Mouse (Mus musculus) MEL (cell line): Measurements from ENCODE around the gene Snf8. TPM values are rescaled to one million over a fixed set of nuclear protein-coding genes. Genes with fewer than 3 reads are reported as not detected.

ENCODE experiments used
- DNase-seq: peaks from one replicate; pipeline ENCODE4 v3.0.0; 2011; ENCODE audit warnings: low read depth, low spot score
- H3K27ac ChIP-seq: 2 replicates; pipeline ENCODE4 v1.5.1; 2012; ENCODE audit warnings: low read depth, mild to moderate bottlenecking, control low read depth, low read length, moderate library complexity; ENCODE audit not compliant: control insufficient read depth
- H3K27me3 ChIP-seq, 2 experiments: fragments of 150-350 bp in 1 of 2; sonication (generic) in 1 of 2; 2 replicates each; pipeline ENCODE4 v1.6.1; 2012; ENCODE audit warnings: low read length in 2 of 2, mild to moderate bottlenecking in 2 of 2, improper control_type of control experiment in 1 of 2, moderate library complexity in 1 of 2; ENCODE audit not compliant: insufficient read depth in 2 of 2, control insufficient read depth in 1 of 2
- H3K36me3 ChIP-seq, 2 experiments: 2 replicates each; pipeline ENCODE4 v1.6.1; 2012 to 2014; ENCODE audit warnings: low read length in 2 of 2, improper control_type of control experiment in 1 of 2, inconsistent platforms in 1 of 2, mild to moderate bottlenecking in 1 of 2; ENCODE audit not compliant: insufficient read depth in 2 of 2, control insufficient read depth in 1 of 2
- H3K4me1 ChIP-seq, 2 experiments: fragments of 150-350 bp in 1 of 2; sonication (generic) in 1 of 2; 2 replicates each; pipeline ENCODE4 v1.6.1; 2012; ENCODE audit warnings: low read length in 2 of 2, improper control_type of control experiment in 1 of 2, mild to moderate bottlenecking in 1 of 2; ENCODE audit not compliant: insufficient read depth in 2 of 2, control insufficient read depth in 1 of 2
- H3K4me3 ChIP-seq, 2 experiments: fragments of 150-350 bp in 1 of 2; sonication (generic) in 1 of 2; 2 replicates each; pipeline ENCODE4 v1.5.1; 2012; ENCODE audit warnings: low read depth in 2 of 2, low read length in 2 of 2, mild to moderate bottlenecking in 2 of 2, moderate library complexity in 2 of 2, control low read depth in 1 of 2, improper control_type of control experiment in 1 of 2; ENCODE audit not compliant: control insufficient read depth in 1 of 2, insufficient read depth in 1 of 2
- H3K79me2 ChIP-seq: 2 replicates; pipeline ENCODE4 v1.6.1; 2012; ENCODE audit warnings: mild to moderate bottlenecking, low read length, moderate library complexity; ENCODE audit not compliant: control insufficient read depth, poor library complexity, insufficient read depth
- H3K9ac ChIP-seq: 2 replicates; pipeline ENCODE4 v1.6.1; 2012; ENCODE audit warnings: low read depth, mild to moderate bottlenecking, control low read depth, low read length, moderate library complexity; ENCODE audit not compliant: control insufficient read depth, poor library complexity, severe bottlenecking
- H3K9me3 ChIP-seq: fragments of 150-350 bp; sonication (generic); replicated peaks from 2 replicates; pipeline ENCODE4 v1.6.1; 2012; ENCODE audit warnings: mild to moderate bottlenecking, low read length, improper control_type of control experiment, moderate library complexity; ENCODE audit not compliant: insufficient read depth
- BHLHE40 ChIP-seq: IDR thresholded peaks from 2 replicates; pipeline ENCODE4 v1.6.1; 2012; ENCODE audit warnings: low read depth, mild to moderate bottlenecking, inconsistent platforms, low read length, improper control_type of control experiment, borderline replicate concordance
- CHD1 ChIP-seq: IDR thresholded peaks from 2 replicates; pipeline ENCODE4 v1.6.1; 2012; ENCODE audit warnings: low read depth, mild to moderate bottlenecking, inconsistent platforms, low read length, improper control_type of control experiment
- CHD2 ChIP-seq: IDR thresholded peaks from 2 replicates; pipeline ENCODE4 v1.6.1; 2011; ENCODE audit warnings: low read length, improper control_type of control experiment
- CTCF ChIP-seq, 3 experiments: IDR thresholded peaks in 2 of 3; conservative IDR thresholded peaks in 1 of 3; 2 replicates each; pipeline ENCODE4 v1.5.1; 2011 to 2012; ENCODE audit warnings: low read length in 3 of 3, low read depth in 2 of 3, mild to moderate bottlenecking in 2 of 3, improper control_type of control experiment in 1 of 3, inconsistent platforms in 1 of 3, mixed read lengths in 1 of 3, moderate library complexity in 1 of 3; ENCODE audit not compliant: control insufficient read depth in 1 of 3, insufficient read depth in 1 of 3, poor library complexity in 1 of 3, severe bottlenecking in 1 of 3
- ELF1 ChIP-seq: IDR thresholded peaks from 2 replicates; pipeline ENCODE4 v1.6.1; 2014; ENCODE audit warnings: low read depth, mild to moderate bottlenecking, inconsistent platforms, low read length, improper control_type of control experiment, moderate library complexity
- EP300 ChIP-seq, 2 experiments: IDR thresholded peaks; 2 replicates each; pipeline ENCODE4 v1.6.1; 2011; ENCODE audit warnings: improper control_type of control experiment in 2 of 2, low read length in 2 of 2, low read depth in 1 of 2, mild to moderate bottlenecking in 1 of 2
- ETS1 ChIP-seq: IDR thresholded peaks from 2 replicates; pipeline ENCODE4 v1.6.1; 2012; ENCODE audit warnings: low read depth, mild to moderate bottlenecking, inconsistent platforms, low read length, improper control_type of control experiment, moderate library complexity
- GABPA ChIP-seq: IDR thresholded peaks from 2 replicates; pipeline ENCODE4 v1.6.1; 2012; ENCODE audit warnings: low read depth, mild to moderate bottlenecking, inconsistent platforms, low read length, improper control_type of control experiment, moderate library complexity
- GATA1 ChIP-seq: IDR thresholded peaks from 2 replicates; pipeline ENCODE4 v1.6.1; 2011; ENCODE audit warnings: low read depth, low read length, improper control_type of control experiment
- HCFC1 ChIP-seq: IDR thresholded peaks from 2 replicates; pipeline ENCODE4 v1.6.1; 2012; ENCODE audit warnings: low read depth, mild to moderate bottlenecking, inconsistent platforms, low read length, improper control_type of control experiment, moderate library complexity
- JUND ChIP-seq: IDR thresholded peaks from 2 replicates; pipeline ENCODE4 v1.6.1; 2011; ENCODE audit warnings: low read depth, mild to moderate bottlenecking, improper control_type of control experiment, low read length
- KAT2A ChIP-seq: conservative IDR thresholded peaks from 2 replicates; pipeline ENCODE4 v1.6.1; 2012; ENCODE audit warnings: low read depth, low read length, improper control_type of control experiment, inconsistent platforms
- MAFK ChIP-seq: IDR thresholded peaks from 2 replicates; pipeline ENCODE4 v1.6.1; 2011; ENCODE audit warnings: low read depth, mild to moderate bottlenecking, low read length, improper control_type of control experiment, borderline replicate concordance
- MAX ChIP-seq: IDR thresholded peaks from 2 replicates; pipeline ENCODE4 v1.6.1; 2011; ENCODE audit warnings: low read length, improper control_type of control experiment
- MAZ ChIP-seq: IDR thresholded peaks from 2 replicates; pipeline ENCODE4 v1.6.1; 2012; ENCODE audit warnings: low read depth, mild to moderate bottlenecking, inconsistent platforms, low read length, improper control_type of control experiment
- MEF2A ChIP-seq: IDR thresholded peaks from 2 replicates; pipeline ENCODE4 v1.6.1; 2014; ENCODE audit warnings: low read depth, mild to moderate bottlenecking, inconsistent platforms, low read length, improper control_type of control experiment; ENCODE audit not compliant: poor library complexity, insufficient replicate concordance, severe bottlenecking; ENCODE audit errors: extremely low read depth
- MXI1 ChIP-seq: IDR thresholded peaks from 2 replicates; pipeline ENCODE4 v1.6.1; 2011; ENCODE audit warnings: mild to moderate bottlenecking, low read depth, low read length, improper control_type of control experiment
- MYB ChIP-seq: IDR thresholded peaks from 2 replicates; pipeline ENCODE4 v1.6.1; 2011; ENCODE audit warnings: mild to moderate bottlenecking, low read depth, low read length, improper control_type of control experiment
- MYC ChIP-seq: IDR thresholded peaks from 2 replicates; pipeline ENCODE4 v1.6.1; 2011; ENCODE audit warnings: low read depth, mild to moderate bottlenecking, low read length, improper control_type of control experiment, moderate library complexity
- NELFE ChIP-seq: IDR thresholded peaks from 2 replicates; pipeline ENCODE4 v1.6.1; 2011; ENCODE audit warnings: low read depth, low read length, improper control_type of control experiment
- NRF1 ChIP-seq: IDR thresholded peaks from 2 replicates; pipeline ENCODE4 v1.6.1; 2014; ENCODE audit warnings: low read depth, mild to moderate bottlenecking, inconsistent platforms, low read length, improper control_type of control experiment, moderate library complexity; ENCODE audit not compliant: poor library complexity, insufficient read depth, severe bottlenecking
- POLR2A ChIP-seq, 2 experiments: IDR thresholded peaks; 2 replicates each; pipeline ENCODE4 v1.6.1; 2011 to 2012; ENCODE audit warnings: low read length in 2 of 2, mild to moderate bottlenecking in 2 of 2, control low read depth in 1 of 2, improper control_type of control experiment in 1 of 2, low read depth in 1 of 2, moderate library complexity in 1 of 2; ENCODE audit not compliant: control insufficient read depth in 1 of 2, insufficient read depth in 1 of 2, poor library complexity in 1 of 2
- POLR2AphosphoS2 ChIP-seq: IDR thresholded peaks from 2 replicates; pipeline ENCODE4 v1.6.1; 2011; ENCODE audit warnings: low read length, improper control_type of control experiment
- SIN3A ChIP-seq: IDR thresholded peaks from 2 replicates; pipeline ENCODE4 v1.6.1; 2012; ENCODE audit warnings: low read length, improper control_type of control experiment, inconsistent platforms
- TAL1 ChIP-seq: IDR thresholded peaks from 2 replicates; pipeline ENCODE4 v1.6.1; 2012; ENCODE audit warnings: mild to moderate bottlenecking, inconsistent platforms, low read length, moderate library complexity, mixed read lengths
- TBP ChIP-seq: IDR thresholded peaks from 2 replicates; pipeline ENCODE4 v1.8.0; 2011; ENCODE audit warnings: low read depth, low read length, improper control_type of control experiment
- TCF12 ChIP-seq: IDR thresholded peaks from 2 replicates; pipeline ENCODE4 v1.6.1; 2014; ENCODE audit warnings: low read depth, mild to moderate bottlenecking, inconsistent platforms, low read length, improper control_type of control experiment, moderate library complexity
- UBTF ChIP-seq: IDR thresholded peaks from 2 replicates; pipeline ENCODE4 v1.6.1; 2012; ENCODE audit warnings: low read depth, mild to moderate bottlenecking, inconsistent platforms, low read length, improper control_type of control experiment, moderate library complexity, borderline replicate concordance; ENCODE audit not compliant: insufficient read depth
- USF1 ChIP-seq: IDR thresholded peaks from 2 replicates; pipeline ENCODE4 v1.6.1; 2014; ENCODE audit warnings: low read depth, mild to moderate bottlenecking, inconsistent platforms, low read length, improper control_type of control experiment, moderate library complexity
- ZKSCAN1 ChIP-seq: IDR thresholded peaks from 2 replicates; pipeline ENCODE4 v1.6.1; 2012; ENCODE audit warnings: low read depth, mild to moderate bottlenecking, inconsistent platforms, low read length, improper control_type of control experiment, moderate library complexity
- ZMIZ1 ChIP-seq: IDR thresholded peaks from 2 replicates; pipeline ENCODE4 v1.6.1; 2012; ENCODE audit warnings: low read depth, mild to moderate bottlenecking, inconsistent platforms, low read length, improper control_type of control experiment, moderate library complexity
- ZNF384 ChIP-seq: IDR thresholded peaks from 2 replicates; pipeline ENCODE4 v1.6.1; 2012; ENCODE audit warnings: low read depth, mild to moderate bottlenecking, inconsistent platforms, low read length, improper control_type of control experiment
- polyA plus RNA-seq, 2 experiments: library from polyadenylated mRNA; stranded (reverse) in 1 of 2; unstranded in 1 of 2; fragments of >175 nt in 1 of 2; fragments of >200 nt in 1 of 2; gene quantifications; 2 replicates each; pipeline versions ENCODE4 v1.2.1 to v1.2.4; 2012; ENCODE audit warnings: low replicate concordance in 2 of 2, low read depth in 1 of 2; ENCODE audit not compliant: insufficient read length in 2 of 2, insufficient read depth in 1 of 2, missing spikeins in 1 of 2
- total RNA-seq: library from RNA; depleted of rRNA; stranded (reverse); fragments of 300-350 nt; gene quantifications from 2 replicates; pipeline ENCODE4 v1.2.3, GENCODE M21; 2012

Gene Snf8
- total and polyA plus RNA-seq, 3 experiments: 135 to 183 TPM; not detected in 1

DNA sequence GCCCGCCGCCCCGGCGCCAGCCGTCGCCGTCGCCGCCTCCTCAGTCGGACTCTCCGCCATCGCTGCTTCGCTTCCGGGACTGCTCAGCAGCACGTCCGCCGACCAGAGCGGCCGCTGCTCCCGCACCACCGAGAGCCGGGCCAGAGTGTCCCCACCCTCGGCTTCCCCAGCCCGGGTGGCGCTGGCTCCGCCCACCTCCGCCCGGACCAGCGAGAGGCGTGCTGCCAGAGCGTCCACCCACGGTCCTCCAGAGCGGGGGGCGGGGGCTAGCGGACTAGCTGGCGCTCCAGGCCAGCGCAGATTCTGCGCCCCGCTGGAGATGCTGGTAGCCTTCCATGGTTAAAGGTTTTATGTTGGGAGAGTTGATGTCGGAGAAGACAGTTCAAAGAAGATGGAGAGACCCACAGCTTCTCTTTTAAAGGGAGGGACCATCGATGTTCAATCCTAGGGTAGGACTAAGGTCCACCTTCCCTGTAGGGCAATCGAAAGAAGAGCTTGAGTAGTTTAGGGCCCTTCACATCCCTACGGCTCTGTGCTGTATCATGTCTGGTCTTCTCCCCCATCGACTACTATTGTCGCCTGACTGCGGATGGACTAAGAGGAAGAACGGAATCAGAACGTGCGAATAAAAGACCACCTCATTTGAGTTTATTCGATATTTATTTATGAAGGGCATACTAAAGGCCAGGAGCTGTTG is 30.7 kb downstream of the Snf8 start, which contains the start of gene Ube2z:
Gene Ube2z (minus strand): TSS at position 174 of the 697 bp plus-strand sequence.
- TF ChIP-seq ZNF384 (no peak; the same call in 1 of the 2 replicates), MEF2A (peak; percentile 77; the same call in 1 of the 2 replicates), MAX (0 out of 2 replicates have a peak, but pooled peaks have one; percentile 50), TAL1 (no peak), BHLHE40 (0 out of 2 replicates have a peak, but pooled peaks have one; percentile 37), MAFK (no peak), GATA1 (no peak), MYC (0 out of 2 replicates have a peak, but pooled peaks have one; percentile 20), TBP (peak; percentile 74), EP300 (IDR thresholded peaks at IDR 0.05; ENCODE audit: low read depth in 1 of 2, low read length in 2 of 2) (peak in 1 of 2 experiments; percentile 47; a peak in 1 of 4 replicates), POLR2A (IDR thresholded peaks at IDR 0.05; ENCODE audit: control insufficient read depth in 1 of 2, insufficient read depth in 1 of 2, low read depth in 1 of 2, low read length in 2 of 2, poor library complexity in 1 of 2) (peak; percentile 98), KAT2A (no peak; the same call in 1 of the 2 replicates), CHD1 (0 out of 2 replicates have a peak, but pooled peaks have one; percentile 83), NRF1 (peak; percentile 46; the same call in 1 of the 2 replicates), ZMIZ1 (peak; percentile 96), UBTF (no peak), CTCF (IDR thresholded peaks at IDR 0.05 in 2 of 3, conservative IDR thresholded peaks at IDR 0.05 in 1 of 3; ENCODE audit: control insufficient read depth in 1 of 3, insufficient read depth in 1 of 3, low read depth in 2 of 3, low read length in 3 of 3, poor library complexity in 1 of 3, severe bottlenecking in 1 of 3) (peak in 2 of 3 experiments; percentile 51 to 55; a peak in 4 of 6 replicates), SIN3A (peak; percentile 98), HCFC1 (peak; percentile 95), POLR2AphosphoS2 (peak; percentile 96), MXI1 (peak; percentile 91), CHD2 (peak; percentile 42; the same call in 1 of the 2 replicates), ZKSCAN1 (peak; percentile 30; the same call in 1 of the 2 replicates), MAZ (peak; percentile 98), TCF12 (peak; percentile 89), JUND (no peak), NELFE (peak; percentile 99), MYB (no peak), ETS1 (peak; percentile 68), GABPA (peak; percentile 84; the same call in 1 of the 2 replicates), ELF1 (peak; percentile 92), USF1 (peak; percentile 73)
- Histone ChIP-seq H3K36me3 (peaks cover 21 to 26% of the 10 kb centered on the region in 2 experiments), H3K27ac (peak within 1 kb of the TSS; percentile 71), H3K27me3 (no peaks in the 10 kb centered on the region), H3K79me2 (peaks cover 27% of the 10 kb centered on the region), H3K9me3 (no peaks in the 10 kb centered on the region), H3K4me1 (peaks cover 9 to 10% of the 10 kb centered on the region in 2 experiments; a peak in 3 of 4 replicates), H3K9ac (peak within 1 kb of the TSS; percentile 93), H3K4me3 (peak within 1 kb of the TSS; percentile 63 to 85)
- DNase-seq: peak; percentile 98
